Mouse (Mus musculus): ENCODE results near the gene Mmp17. TPM values are rescaled to one million over a fixed set of nuclear protein-coding genes. Genes with fewer than 3 reads are reported as not detected.
A peak's percentile ranks its signal among the peaks of the same experiment; 100 is the strongest.

Mmp17 gene
- total and polyA plus RNA-seq, 3 experiments = 0.92 to 1.6 TPM; not detected in 1

DNA sequence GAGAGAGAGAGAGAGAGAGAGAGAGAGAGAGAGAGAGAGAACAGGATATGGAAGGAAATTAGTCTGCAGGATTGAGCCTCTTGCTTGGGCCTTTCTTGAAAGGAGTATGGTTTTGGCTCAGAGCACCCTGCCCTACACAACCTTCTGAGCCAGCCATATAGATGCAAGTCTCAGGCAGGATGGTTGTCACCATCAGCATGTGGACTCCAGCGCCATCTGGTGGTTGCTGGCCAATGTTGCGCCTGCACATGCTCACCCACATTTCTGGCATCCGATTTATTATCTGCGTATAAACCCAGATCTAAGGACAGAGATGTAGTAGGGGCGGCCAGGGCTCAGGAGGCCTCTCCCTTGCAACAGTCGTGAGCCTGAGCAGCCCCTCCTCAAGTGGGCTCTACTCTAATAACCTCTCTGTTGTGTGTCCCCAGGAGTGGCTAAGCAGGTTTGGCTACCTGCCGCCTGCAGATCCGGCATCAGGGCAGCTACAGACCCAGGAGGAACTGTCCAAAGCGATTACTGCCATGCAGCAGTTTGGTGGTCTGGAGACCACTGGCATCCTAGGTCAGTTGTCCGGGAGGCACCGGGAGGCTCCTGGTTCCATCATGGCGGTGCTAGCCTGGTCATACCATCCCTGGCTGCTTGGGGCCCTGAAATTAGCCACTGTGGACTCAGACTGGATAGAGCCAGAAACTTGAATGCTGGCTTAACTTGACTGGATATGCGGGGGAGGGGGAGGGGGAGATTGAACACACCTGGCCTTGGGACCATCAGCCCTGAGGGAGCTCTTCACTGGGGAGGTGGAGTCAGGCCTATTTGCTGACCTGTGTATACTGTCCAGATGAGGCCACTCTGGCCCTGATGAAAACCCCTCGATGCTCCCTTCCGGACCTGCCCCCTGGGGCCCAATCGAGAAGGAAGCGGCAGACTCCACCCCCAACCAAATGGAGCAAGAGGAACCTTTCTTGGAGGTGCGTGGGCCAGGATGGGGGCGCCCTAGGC lies 10.4 kb downstream of the Mmp17 start:
- Histone ChIP-seq H3K4me1 (ENCODE audit: control insufficient read depth in 1 of 2, insufficient read depth in 2 of 2, low read length in 2 of 2) (no peaks in the 10 kb centered on the region), H3K27me3 (ENCODE audit: control insufficient read depth in 1 of 2, insufficient read depth in 2 of 2, low read length in 2 of 2) (no peaks in the 10 kb centered on the region), H3K9ac (ENCODE audit: control insufficient read depth, low read depth, low read length, poor library complexity, severe bottlenecking) (no peak overlapping the region), H3K36me3 (ENCODE audit: control insufficient read depth in 1 of 2, insufficient read depth in 2 of 2, low read length in 2 of 2) (no peaks in the 10 kb centered on the region), H3K27ac (ENCODE audit: control insufficient read depth, low read depth, low read length) (no peak overlapping the region), H3K4me3 (ENCODE audit: control insufficient read depth in 1 of 2, insufficient read depth in 1 of 2, low read depth in 2 of 2, low read length in 2 of 2) (no peak overlapping the region), H3K9me3 (replicated peaks; ENCODE audit: insufficient read depth, low read length) (no peaks in the 10 kb centered on the region), H3K79me2 (ENCODE audit: control insufficient read depth, insufficient read depth, low read length, poor library complexity) (no peaks in the 10 kb centered on the region)
- DNase-seq (ENCODE audit: low read depth, low spot score) = peak; percentile 86
- TF ChIP-seq NRF1 (IDR thresholded peaks at IDR 0.05; ENCODE audit: insufficient read depth, low read depth, low read length, poor library complexity, severe bottlenecking) (peak; percentile 54), CHD2 (IDR thresholded peaks at IDR 0.05; ENCODE audit: low read length) (no peak), MAZ (IDR thresholded peaks at IDR 0.05; ENCODE audit: low read depth, low read length) (no peak), ZC3H11A (IDR thresholded peaks at IDR 0.05; ENCODE audit: low read depth, low read length) (peak; percentile 95), HCFC1 (IDR thresholded peaks at IDR 0.05; ENCODE audit: low read depth, low read length) (no peak), ELF1 (IDR thresholded peaks at IDR 0.05; ENCODE audit: low read depth, low read length) (no peak), TCF12 (IDR thresholded peaks at IDR 0.05; ENCODE audit: low read depth, low read length) (no peak), E2F4 (IDR thresholded peaks at IDR 0.05; ENCODE audit: borderline replicate concordance, low read depth, low read length) (no peak), SMC3 (IDR thresholded peaks at IDR 0.05; ENCODE audit: low read depth, low read length) (peak; percentile 98), MXI1 (IDR thresholded peaks at IDR 0.05; ENCODE audit: low read depth, low read length) (no peak), CTCF (IDR thresholded peaks at IDR 0.05 in 2 of 3, conservative IDR thresholded peaks at IDR 0.05 in 1 of 3; ENCODE audit: control insufficient read depth in 1 of 3, insufficient read depth in 1 of 3, low read depth in 2 of 3, low read length in 3 of 3, poor library complexity in 1 of 3, severe bottlenecking in 1 of 3) (peak; percentile 98), EP300 (IDR thresholded peaks at IDR 0.05; ENCODE audit: low read depth in 1 of 2, low read length in 2 of 2) (no peak), SIN3A (IDR thresholded peaks at IDR 0.05; ENCODE audit: low read length) (no peak), GATA1 (IDR thresholded peaks at IDR 0.05; ENCODE audit: low read depth, low read length) (no peak), ZKSCAN1 (IDR thresholded peaks at IDR 0.05; ENCODE audit: low read depth, low read length) (no peak), MAX (IDR thresholded peaks at IDR 0.05; ENCODE audit: low read length) (peak; percentile 68), TBP (IDR thresholded peaks at IDR 0.05; ENCODE audit: low read depth, low read length) (no peak), MEF2A (IDR thresholded peaks at IDR 0.05; ENCODE audit: extremely low read depth, insufficient replicate concordance, low read depth, low read length, poor library complexity, severe bottlenecking) (no peak), GABPA (IDR thresholded peaks at IDR 0.05; ENCODE audit: low read depth, low read length) (no peak), CHD1 (IDR thresholded peaks at IDR 0.05; ENCODE audit: low read depth, low read length) (no peak), TAL1 (IDR thresholded peaks at IDR 0.05; ENCODE audit: low read length) (no peak), MYB (IDR thresholded peaks at IDR 0.05; ENCODE audit: low read depth, low read length) (no peak), RAD21 (IDR thresholded peaks at IDR 0.05; ENCODE audit: low read depth, low read length) (peak; percentile 95), RCOR1 (IDR thresholded peaks at IDR 0.05; ENCODE audit: low read depth, low read length) (no peak), POLR2AphosphoS2 (IDR thresholded peaks at IDR 0.05; ENCODE audit: low read length) (no peak), POLR2AphosphoS5 (IDR thresholded peaks at IDR 0.05; ENCODE audit: borderline replicate concordance, low read depth, low read length) (no peak), MAFK (IDR thresholded peaks at IDR 0.05; ENCODE audit: borderline replicate concordance, low read depth, low read length) (no peak), MYC (IDR thresholded peaks at IDR 0.05; ENCODE audit: low read depth, low read length) (peak; percentile 86), USF2 (IDR thresholded peaks at IDR 0.05; ENCODE audit: borderline replicate concordance in 1 of 2, insufficient read depth in 1 of 2, low read depth in 1 of 2, low read length in 2 of 2) (no peak), KAT2A (conservative IDR thresholded peaks at IDR 0.05; ENCODE audit: low read depth, low read length) (no peak), JUND (IDR thresholded peaks at IDR 0.05; ENCODE audit: low read depth, low read length) (no peak), ZMIZ1 (IDR thresholded peaks at IDR 0.05; ENCODE audit: low read depth, low read length) (no peak), ZNF384 (IDR thresholded peaks at IDR 0.05; ENCODE audit: low read depth, low read length) (no peak), ETS1 (IDR thresholded peaks at IDR 0.05; ENCODE audit: low read depth, low read length) (no peak), NELFE (IDR thresholded peaks at IDR 0.05; ENCODE audit: low read depth, low read length) (no peak), UBTF (IDR thresholded peaks at IDR 0.05; ENCODE audit: borderline replicate concordance, insufficient read depth, low read depth, low read length) (no peak)

Measured in MEL (cell line).